In the genomic region with DNA sequence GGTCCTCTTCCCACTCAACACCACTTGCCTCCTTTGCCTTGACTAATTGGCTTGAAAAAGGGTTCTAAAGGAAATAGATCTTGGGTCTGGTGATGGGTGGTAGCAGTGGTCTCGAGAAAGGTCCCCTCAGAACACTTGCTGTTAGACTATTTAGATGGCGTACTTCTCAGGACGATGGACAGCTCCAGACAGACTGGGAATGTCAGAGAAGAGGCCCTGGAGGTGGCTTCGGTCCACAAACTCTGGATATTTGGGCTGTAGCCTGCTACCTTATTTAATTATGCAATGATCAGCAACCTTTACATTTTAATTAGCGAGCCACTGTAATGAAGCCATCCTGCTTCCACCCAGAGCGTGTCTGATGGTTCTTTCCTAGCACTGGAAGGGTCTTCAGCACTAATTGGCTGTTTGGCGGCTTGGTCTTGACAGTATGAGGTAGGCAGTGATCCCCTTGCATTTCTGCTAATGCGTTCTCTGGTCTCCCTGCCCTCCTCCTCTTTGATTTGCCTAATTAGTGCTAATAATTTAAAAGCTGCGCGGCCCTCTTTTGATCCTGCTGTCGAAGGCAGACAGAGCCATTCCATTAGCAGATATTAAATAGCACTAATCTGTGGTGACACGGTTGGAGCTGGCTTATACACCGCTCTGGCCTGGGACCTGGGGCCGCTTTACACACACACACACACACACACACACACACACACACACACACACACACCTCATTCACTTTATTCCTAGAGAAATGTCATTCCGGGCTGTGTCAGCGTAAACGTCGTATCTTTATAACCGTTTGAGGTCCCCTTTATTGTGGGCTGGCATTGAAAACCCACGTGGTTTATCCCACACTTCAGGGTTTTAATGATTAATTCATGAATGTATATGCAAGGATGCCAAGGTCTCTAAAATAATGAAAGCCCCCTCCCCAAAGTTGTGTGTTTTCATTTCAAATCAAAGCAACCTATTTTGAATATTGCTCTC, we compare ENCODE assay signal across 13 mouse cellular contexts.
DNase-seq lines count a peak whose midpoint lies in the region; ATAC-seq and TF ChIP-seq lines count a peak whose summit lies in the region.
"Had no signal": no experiment of that assay in that cellular context is flagged by ENCODE, and none has a peak within 500 bp of the region (broad histone marks: within the 10 kb centered on the region; RNA-seq: fewer than 3 reads in every experiment).

No protein-coding gene starts in this region.

- no peak for TF ChIP-seq CTCF in lung, adult 2 months (IDR thresholded peaks at IDR 0.05; ENCODE audit: insufficient read depth, low read length)

- no peaks in the 10 kb centered on the region for H3K9me3 ChIP-seq in kidney, embryonic 16.5 days (ENCODE audit: low read length)
- H3K9me3 ChIP-seq in hindbrain, embryonic 15.5 days = no peaks in the 10 kb centered on the region
- H3K9me3 ChIP-seq in neural tube, embryonic 15.5 days (replicated peaks) = no peaks in the 10 kb centered on the region
- H3K9me3 ChIP-seq: heart, embryonic 15.5 days; liver, embryonic 13.5 days had no signal

- H3K9ac ChIP-seq in kidney, embryonic 16.5 days (replicated peaks; ENCODE audit: low read length) = no peak overlapping the region
- no peak overlapping the region for H3K9ac ChIP-seq in hindbrain, embryonic 15.5 days
- H3K9ac ChIP-seq in neural tube, embryonic 15.5 days (replicated peaks) = no peak overlapping the region
- H3K9ac ChIP-seq: heart, embryonic 15.5 days; liver, embryonic 13.5 days had no signal

- no peak for ATAC-seq in kidney, embryonic 16.5 days (ENCODE audit: low FRiP score, low TSS enrichment)
- ATAC-seq in hindbrain, embryonic 15.5 days (ENCODE audit: low FRiP score, low read depth) = peak; percentile 73; the same call in 1 of the 2 replicates
- peak; percentile 78; the same call in 1 of the 2 replicates for ATAC-seq in neural tube, embryonic 15.5 days (ENCODE audit: low FRiP score)

- no peak for TF ChIP-seq POLR2A in lung, adult 2 months (IDR thresholded peaks at IDR 0.05; ENCODE audit: borderline replicate concordance, extremely low read depth, low read depth, low read length)

- H3K27me3 ChIP-seq in kidney, embryonic 16.5 days (ENCODE audit: insufficient read depth, low read length) = no peaks in the 10 kb centered on the region
- no peaks in the 10 kb centered on the region for H3K27me3 ChIP-seq in hindbrain, embryonic 15.5 days
- no peaks in the 10 kb centered on the region for H3K27me3 ChIP-seq in neural tube, embryonic 15.5 days (replicated peaks)
- H3K27me3 ChIP-seq: heart, embryonic 15.5 days; liver, embryonic 13.5 days had no signal

- WGBS in kidney, embryonic 16.5 days = 58% methylated on average over 20 of the region's 20 CpGs
- 40% methylated on average over 20 of the region's 20 CpGs for WGBS in hindbrain, embryonic 15.5 days
- 34% methylated on average over 20 of the region's 20 CpGs for WGBS in neural tube, embryonic 15.5 days
- 72% methylated on average over 20 of the region's 20 CpGs for WGBS in lung, adult 2 months

- H3K4me3 ChIP-seq in kidney, embryonic 16.5 days (ENCODE audit: low read length) = no peak overlapping the region
- H3K4me3 ChIP-seq in hindbrain, embryonic 15.5 days = no peak overlapping the region
- H3K4me3 ChIP-seq in neural tube, embryonic 15.5 days (replicated peaks) = no peak overlapping the region
- no peak overlapping the region for H3K4me3 ChIP-seq in lung, adult 2 months (replicated peaks; ENCODE audit: extremely low read depth, low read depth, low read length)
- H3K4me3 ChIP-seq: heart, embryonic 15.5 days; liver, embryonic 13.5 days had no signal

- H3K27ac ChIP-seq in kidney, embryonic 16.5 days (ENCODE audit: low read length) = no peak overlapping the region
- 0 out of 2 replicates have a peak overlapping the region, but pooled peaks have one; percentile 8 for H3K27ac ChIP-seq in hindbrain, embryonic 15.5 days (replicated peaks)
- no peak overlapping the region for H3K27ac ChIP-seq in neural tube, embryonic 15.5 days (replicated peaks)
- H3K27ac ChIP-seq: heart, embryonic 15.5 days; liver, embryonic 13.5 days had no signal

- H3K36me3 ChIP-seq in kidney, embryonic 16.5 days (ENCODE audit: insufficient read depth, low read length) = no peaks in the 10 kb centered on the region
- H3K36me3 ChIP-seq in hindbrain, embryonic 15.5 days = no peaks in the 10 kb centered on the region
- no peaks in the 10 kb centered on the region for H3K36me3 ChIP-seq in neural tube, embryonic 15.5 days
- H3K36me3 ChIP-seq: heart, embryonic 15.5 days; liver, embryonic 13.5 days had no signal

- H3K4me1 ChIP-seq in kidney, embryonic 16.5 days (ENCODE audit: insufficient read depth, low read length) = no peaks in the 10 kb centered on the region
- peaks cover 7% of the 10 kb centered on the region; the same call in 1 of the 2 replicates for H3K4me1 ChIP-seq in hindbrain, embryonic 15.5 days (replicated peaks)
- peaks cover 12% of the 10 kb centered on the region for H3K4me1 ChIP-seq in neural tube, embryonic 15.5 days
- H3K4me1 ChIP-seq in lung, adult 2 months (ENCODE audit: control insufficient read depth, insufficient read depth, low read length) = no peaks in the 10 kb centered on the region
- H3K4me1 ChIP-seq: heart, embryonic 15.5 days; liver, embryonic 13.5 days had no signal

- H3K4me2 ChIP-seq in kidney, embryonic 16.5 days (replicated peaks; ENCODE audit: low read depth, low read length) = no peak overlapping the region
- H3K4me2 ChIP-seq in hindbrain, embryonic 15.5 days = no peak overlapping the region
- H3K4me2 ChIP-seq in neural tube, embryonic 15.5 days = no peak overlapping the region
- H3K4me2 ChIP-seq: heart, embryonic 15.5 days; liver, embryonic 13.5 days had no signal

- peak; percentile 5 for DNase-seq in kidney, postnatal 10 days
- DNase-seq in embryo, embryonic 11.5 days (ENCODE audit: low read depth, low spot score) = peak; percentile 4
- no peak for DNase-seq in layer of hippocampus, postnatal 25 days (ENCODE audit: extremely low spot score in 1 of 2, low spot score in 1 of 2)
- no peak for DNase-seq in lung, adult 2 months
- DNase-seq in gastrocnemius, postnatal 10 days = no peak
- DNase-seq: adrenal gland, postnatal 10 days; cerebellum, adult 9-11 months; kidney, adult 11 months; liver, embryonic 13.5 days had no signal

Comparison
In these comparisons a context has a peak if more than half of its experiments do, and no peak if none do; other contexts are left out.
1. DNase-seq: peak in kidney, postnatal 10 days (single experiment) and embryo, embryonic 11.5 days (single experiment); none in layer of hippocampus, postnatal 25 days (0 of 2), lung, adult 2 months (single experiment) and gastrocnemius, postnatal 10 days (single experiment).